Mouse (Mus musculus): ENCODE results near the gene Tnk2.

GRCm38 (mm10) chr16:32650974-32651618 lies 7.4 kb downstream of the Tnk2 start:
- TF ChIP-seq HCFC1 (IDR thresholded peaks at IDR 0.05; ENCODE audit: borderline replicate concordance, insufficient read depth, low read length) (no peak), ZNF384 (IDR thresholded peaks at IDR 0.05; ENCODE audit: low read depth, low read length) (no peak), CHD2 (IDR thresholded peaks at IDR 0.05; ENCODE audit: low read depth, low read length) (no peak), MAFK (IDR thresholded peaks at IDR 0.05; ENCODE audit: insufficient read depth, low read depth, low read length) (no peak)

Measured in ES-E14 (cell line).